Mouse (Mus musculus) small intestine, adult 2 months (tissue): Measurements from ENCODE around the gene Sufu.

Experiments used
- CTCF ChIP-seq: fragments of 200-500 bp; IDR thresholded peaks from 2 replicates; pipeline ENCODE4 v1.5.1; 2012; ENCODE audit warnings: low read depth, mild to moderate bottlenecking, control low read depth, inconsistent platforms, low read length, moderate library complexity, mixed read lengths; ENCODE audit not compliant: insufficient replicate concordance, insufficient read length; ENCODE audit errors: extremely low read depth
- POLR2A ChIP-seq: fragments of 200-500 bp; IDR thresholded peaks from 2 replicates; pipeline ENCODE4 v1.6.1; 2012; ENCODE audit warnings: low read depth, mild to moderate bottlenecking, control low read depth, inconsistent platforms, low read length, moderate library complexity

GRCm38 (mm10) chr19:46483701-46484328, 87.1 kb downstream of the Sufu start:
- TF ChIP-seq CTCF (no peak), POLR2A (no peak)
